Mouse (Mus musculus) fat pad, adult 2 months (tissue): ENCODE measurements around the gene Ctdspl.

Experiments
- DNase-seq: peaks from one replicate; pipeline ENCODE4 v3.0.0-alpha.2; 2011; ENCODE audit warnings: low read depth, low spot score; ENCODE audit errors: extremely low read depth

The Ctdspl gene

DNA sequence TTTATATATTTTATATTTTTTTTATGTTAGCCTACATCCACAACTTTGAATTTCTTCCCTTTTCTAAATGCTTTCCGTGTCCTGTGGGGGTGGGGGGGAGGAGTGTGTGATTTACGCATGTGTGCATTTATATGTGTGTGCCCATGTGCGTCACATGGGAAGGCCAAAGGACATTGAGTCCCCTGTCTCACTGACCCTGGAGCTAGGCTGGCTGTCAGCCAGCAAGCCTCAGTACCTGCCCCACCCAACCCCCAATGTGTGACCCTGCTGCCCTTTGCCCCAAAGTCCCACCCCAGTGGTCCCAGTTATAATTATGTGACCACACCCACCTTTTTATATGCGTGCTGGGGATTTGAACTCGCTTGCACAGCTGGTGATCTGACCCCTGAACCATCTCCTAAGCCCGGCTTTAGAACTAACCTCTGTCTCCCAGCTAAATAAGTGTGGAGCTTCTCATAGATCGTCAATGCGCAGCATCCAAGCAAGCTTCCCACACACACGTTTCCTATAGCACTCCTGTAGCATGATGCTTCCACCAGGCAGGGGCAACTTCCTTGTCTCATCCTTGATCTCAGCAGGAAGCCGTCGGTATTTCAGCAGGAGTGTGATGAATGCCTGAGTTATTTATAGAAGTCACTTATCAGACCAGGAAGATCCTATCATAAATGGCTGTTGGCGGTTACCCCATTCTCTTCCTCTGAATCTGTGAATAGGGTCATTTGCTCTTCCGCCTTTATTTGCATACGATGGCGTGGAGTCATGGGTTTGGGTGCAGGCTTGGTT lies 58.6 kb downstream of the Ctdspl start:
- DNase-seq: no peak

DNA sequence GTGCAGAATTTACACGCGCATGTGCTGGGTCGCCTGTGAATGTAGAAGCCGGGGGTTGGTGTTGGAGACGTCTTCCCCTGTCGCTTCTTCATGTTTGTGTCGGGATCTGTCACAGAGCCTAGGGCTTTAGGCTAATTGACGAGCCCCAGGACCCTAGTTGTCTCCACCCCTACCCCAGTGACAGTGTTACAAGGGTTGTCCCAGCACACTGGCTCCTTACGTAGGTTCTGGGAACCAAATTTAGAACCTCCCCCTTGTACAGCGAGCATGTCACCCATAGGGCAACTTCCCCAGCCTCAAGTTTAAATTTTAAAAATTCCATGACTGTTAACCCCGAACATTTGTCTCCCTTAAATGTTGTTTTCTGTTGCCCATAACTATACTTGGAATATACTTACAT lies 60.0 kb downstream of the Ctdspl start:
- DNase-seq: no peak

DNA sequence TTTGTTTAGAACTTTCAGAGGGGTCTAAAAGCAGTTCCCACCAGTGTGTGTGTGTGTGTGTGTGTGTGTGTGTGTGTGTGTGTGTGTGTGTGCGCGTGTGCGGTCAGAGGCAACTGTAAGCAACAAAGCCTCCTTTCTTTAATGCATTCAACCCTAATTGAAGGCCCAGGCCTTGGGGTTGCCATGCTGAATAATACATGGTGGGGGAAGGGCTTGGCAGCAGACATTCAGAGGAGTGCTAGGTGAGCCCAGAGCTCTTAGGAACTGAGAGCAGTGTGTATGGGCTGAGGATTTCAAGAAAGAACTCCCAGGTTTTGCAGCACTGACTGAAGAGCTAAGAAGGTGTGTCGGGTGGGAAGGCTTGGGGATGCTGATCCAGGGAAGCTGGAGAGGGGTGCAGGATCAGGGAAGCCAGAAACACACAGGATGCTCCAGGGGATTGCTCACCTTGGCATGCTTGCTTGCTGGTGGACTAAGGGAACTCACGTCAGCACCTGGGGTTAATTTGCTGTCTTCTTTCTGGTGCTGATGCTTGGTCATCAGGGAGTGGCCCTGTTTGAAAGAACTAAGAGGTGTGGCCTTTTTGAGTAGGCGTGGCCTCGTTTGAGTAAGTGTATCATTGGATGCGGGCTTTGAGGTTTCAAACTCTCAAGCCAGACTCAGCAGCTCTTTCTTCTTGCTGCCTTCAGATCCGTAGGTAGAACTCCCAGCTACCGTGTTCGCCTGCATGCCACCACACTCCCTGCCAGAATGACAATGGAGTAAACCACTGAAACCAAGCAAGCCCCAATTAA lies 62.7 kb downstream of the Ctdspl start:
- DNase-seq: no peak

DNA sequence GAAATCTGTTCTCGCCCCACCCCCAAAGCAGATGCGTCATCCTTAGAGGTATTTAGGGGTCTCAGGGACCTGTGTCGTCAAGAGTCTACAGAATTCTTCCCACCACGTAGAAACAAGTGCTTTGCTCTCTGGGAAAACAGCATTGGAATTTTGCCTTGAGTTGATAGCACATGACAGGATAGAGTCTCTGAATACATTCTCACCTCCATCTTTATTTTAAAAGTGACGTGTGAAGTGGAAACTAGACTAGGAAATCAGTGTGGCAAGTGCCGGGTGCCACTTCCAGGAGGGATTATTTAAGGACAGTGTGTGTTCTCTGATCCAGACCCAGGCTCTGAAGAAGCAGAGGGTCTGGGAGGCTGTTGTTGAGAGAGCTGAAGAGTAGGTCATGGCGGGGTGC lies 64.2 kb downstream of the Ctdspl start:
- no peak for DNase-seq

DNA sequence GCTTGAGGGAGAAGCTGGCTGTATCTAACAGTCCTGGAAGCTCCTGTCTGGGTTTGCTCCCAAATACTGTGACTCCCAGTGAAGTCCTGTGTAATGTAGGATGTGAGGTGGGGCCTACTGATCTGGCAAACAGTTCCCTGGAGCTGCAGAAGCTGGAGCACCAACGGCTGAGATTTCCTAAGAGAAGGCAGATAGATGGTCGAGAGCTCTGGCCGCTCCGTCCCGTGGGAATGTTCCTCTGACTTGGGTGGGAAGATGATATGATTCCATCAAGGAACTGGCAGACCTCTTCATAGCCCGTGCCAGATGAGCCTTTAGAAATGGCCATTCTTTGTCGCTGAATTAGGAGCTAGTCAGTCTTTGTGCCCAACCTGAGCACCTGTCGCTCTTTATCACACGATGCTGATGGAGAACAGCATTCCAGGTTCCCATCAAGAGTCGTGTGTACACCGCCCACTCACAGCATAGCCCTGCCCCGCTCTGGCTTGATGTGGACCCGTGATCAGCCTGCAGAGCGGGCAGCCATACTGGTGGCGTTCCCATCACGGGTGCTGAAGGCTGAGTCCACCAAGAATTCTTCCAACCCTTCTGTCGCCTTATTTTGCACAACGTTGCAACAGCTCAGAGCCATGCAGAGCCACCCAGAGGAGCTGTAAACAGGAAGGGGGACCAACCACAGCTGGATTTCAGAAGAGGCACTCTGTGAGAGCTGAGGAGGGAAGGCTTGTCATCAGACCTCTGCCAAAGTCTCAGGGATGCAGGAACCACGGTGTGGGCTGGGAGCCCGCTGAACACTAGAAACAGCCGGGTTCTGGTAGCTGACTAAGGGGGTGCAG lies 65.7 kb downstream of the Ctdspl start:
- DNase-seq: no peak

DNA sequence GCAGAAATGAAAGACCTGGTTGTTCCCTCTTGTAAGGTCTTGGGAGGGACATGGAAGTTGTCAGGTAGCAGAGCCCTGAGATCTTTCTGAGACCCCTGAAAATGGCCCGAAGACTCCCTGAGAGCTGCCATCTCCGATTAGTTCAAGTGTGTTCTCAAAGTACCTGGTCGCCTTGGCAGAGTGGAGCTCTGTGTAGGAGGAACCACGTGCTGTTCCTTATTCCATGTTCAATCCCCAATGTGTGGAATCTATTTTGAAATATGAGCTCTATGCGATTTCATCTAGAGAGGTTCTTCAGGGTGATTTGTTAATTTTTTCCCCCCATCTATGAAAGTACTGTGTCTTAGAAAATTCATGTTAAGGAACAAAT lies 66.3 kb downstream of the Ctdspl start:
- no peak for DNase-seq

DNA sequence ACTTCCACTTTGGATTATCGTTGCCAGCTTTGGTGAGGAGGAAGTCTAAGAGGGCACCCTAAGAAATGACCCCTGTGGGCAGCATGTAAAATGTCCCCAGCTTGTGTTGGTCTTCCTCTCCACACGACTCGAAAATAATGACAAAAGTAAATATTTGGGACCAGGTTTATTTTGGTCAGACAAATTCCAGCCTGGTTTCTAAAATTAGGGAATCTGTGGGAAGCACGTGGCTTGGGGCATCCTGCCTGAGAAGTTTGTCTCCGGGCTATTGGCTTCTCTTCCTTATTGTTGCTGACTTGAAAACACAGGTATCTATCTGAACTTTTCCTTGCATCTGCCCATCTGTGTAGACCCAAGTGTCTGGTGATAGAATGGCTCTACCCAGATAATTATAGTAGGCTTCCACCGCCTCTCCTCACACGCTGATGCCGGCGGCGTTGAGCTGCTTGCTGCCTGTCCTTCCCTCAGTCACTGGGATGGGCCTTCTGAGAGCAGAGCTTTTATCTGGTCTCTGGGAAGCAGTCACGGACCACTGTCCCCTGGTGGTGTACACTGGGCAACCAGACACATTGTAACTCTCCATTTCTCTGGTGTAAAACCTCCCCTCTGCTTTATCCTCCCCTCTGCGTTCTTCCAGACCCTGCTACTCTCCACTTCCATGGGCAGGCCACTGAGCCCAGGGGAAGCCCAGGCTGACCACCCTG lies 68.4 kb downstream of the Ctdspl start:
- DNase-seq: no peak

DNA sequence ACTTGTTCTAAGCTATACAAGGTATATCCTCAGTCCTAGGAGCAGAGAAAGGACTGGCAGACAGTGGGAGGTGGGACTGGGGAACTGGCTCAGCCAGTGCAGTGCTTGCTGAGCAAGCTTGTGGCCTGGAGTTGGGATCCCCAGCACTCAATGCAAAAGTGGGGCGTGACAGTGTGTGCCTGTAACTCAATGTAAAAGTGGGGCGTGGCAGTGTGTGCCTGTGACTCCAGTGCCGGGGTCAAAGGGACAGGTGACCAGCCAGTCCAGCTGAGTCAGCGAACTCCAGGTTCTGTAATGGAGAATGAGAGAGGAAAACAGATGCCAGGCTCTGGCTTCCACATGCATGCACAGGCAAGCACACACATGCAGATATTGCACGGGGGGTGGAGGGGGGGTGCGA lies 69.3 kb downstream of the Ctdspl start:
- no peak for DNase-seq

DNA sequence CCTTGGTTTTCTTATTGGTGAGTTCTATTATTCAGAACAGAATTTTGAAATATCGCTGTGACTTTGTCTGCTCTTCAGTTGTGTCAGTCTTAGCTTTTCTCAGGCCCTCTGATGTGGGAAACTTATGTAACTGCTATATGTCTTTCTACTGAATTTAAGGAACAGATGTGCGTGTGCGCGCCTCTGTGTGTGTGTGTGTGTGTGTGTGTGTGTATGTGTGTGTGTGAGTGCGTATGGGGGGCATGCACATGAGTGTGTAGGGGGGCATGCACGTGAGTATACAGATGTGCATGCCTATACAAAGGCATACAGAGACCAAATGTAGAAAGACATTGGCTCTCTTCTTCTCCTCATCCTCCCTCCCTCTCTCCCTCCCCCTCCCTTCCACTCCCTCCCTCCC lies 71.0 kb downstream of the Ctdspl start:
- no peak for DNase-seq

DNA sequence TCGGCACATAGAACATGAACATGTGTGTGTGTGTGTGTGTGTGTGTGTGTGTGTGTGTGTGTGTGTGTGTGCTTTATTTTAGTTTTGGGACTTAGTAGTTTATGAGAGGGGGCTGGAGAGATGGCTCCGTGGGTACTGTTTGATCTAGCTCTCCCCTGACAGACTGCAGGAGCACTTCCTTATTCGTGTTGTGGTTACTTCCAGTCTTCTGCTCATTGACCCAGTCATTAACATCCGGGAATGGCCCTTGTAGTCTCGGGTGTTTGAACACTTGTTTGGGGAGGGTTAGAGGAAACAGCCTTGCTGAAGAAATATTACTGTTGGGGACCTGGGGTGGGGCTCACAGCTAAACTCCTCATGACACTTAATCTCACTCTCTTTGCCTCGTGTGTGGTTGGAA lies 73.9 kb downstream of the Ctdspl start:
- DNase-seq: no peak

DNA sequence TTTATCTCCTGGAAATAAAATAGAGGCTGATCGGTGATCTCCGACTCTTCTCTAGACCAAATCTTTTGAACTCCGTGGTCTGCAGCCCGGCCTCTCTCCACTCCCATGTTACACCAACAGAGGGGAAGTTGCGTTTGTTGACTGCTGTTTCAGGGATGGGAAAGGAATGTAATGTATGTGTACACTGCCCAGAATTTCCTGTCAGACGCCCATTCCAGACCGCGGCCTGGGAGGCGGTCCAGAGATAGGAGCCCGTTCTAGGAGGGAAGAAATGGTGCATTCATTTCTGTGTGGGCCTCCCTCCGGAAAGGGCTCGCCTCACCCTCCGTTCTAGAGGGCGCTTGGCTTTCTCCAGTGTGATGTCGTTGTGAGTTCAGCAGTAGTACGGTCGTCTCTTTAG lies 76.0 kb downstream of the Ctdspl start:
- DNase-seq: no peak

DNA sequence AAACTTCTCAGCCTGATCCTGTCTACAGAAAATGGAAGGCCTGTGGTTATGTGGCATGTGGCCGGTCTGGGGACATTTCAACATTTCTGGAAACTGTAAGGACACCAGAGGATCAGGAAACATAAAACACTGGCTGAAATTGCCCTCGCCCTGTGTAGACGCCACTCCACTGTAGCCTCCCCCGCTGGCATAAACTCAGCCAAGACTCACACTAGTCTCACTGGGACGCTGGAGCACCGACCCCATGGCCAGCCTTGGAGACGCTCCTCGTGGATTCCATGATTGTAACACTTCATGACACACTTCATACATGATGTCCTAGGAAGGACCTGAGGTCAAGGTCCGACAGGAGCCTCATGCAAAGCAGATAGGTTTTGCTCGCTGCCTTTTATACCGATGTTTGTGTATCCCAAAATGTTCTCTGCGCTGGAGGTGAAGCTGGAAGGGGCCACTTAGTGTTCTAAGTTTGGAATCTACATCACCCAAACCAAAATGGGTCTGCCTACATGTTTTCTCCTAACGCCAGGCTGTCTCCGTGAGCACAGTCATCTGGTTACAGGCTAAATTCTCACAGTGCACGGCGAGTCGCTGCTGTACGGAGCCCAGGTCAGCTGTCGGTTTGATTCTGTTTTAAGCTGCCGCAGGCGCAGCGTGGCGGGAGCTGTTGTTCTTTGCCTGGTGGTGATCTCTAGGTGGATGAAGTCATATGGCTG lies 77.9 kb downstream of the Ctdspl start:
- DNase-seq: no peak

DNA sequence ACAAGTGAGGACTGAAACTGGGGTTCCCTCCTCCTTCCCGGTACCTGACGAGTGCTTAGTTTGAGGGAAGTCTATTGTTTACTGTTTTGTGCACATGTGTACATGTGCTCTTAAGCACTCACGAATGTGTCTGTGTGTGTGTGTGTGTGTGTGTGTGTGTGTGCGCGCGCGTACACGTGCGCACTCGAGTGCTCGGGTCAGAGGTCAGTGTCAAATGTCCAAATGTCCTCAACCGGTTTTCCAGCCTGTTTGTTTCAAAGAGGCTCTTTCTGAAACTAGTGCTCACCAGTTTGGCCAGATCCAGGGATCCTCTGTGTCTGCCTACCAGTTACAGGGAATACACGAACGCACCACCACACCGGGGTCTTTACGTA lies 78.4 kb downstream of the Ctdspl start:
- no peak for DNase-seq

DNA sequence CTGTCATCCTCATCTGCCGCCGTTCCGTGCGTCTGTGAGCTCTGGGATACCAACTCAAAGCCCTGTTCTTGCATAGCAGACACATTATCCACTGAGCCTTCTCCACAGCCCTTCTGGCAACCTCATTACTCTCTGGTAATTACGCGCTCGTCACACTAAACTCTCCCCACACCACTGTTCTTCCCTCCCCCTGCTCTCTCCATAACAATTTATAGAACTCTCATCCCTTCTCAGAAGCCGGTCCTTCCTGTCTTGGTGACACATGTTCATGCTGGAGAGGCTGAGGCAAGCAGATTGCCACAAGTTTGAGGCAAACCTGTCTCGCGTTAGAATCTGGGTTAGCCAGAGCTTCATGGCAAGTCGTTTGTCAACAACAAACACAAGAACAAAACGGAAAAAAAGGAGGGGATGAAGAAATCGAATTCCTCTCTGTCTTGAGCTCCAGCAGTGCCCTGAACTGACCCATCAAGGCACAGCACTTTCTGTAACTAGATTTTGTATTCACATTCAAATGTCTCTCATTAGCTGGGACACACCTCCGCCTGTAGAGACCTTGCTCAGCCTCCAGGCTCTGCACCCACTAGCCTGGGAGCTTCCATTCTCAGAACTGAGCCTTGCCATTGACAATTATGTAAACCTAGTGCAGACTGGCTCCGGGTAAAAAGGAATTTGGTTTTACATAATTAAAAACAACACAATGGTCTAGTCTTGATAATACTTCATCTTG lies 79.2 kb downstream of the Ctdspl start:
- no peak for DNase-seq

DNA sequence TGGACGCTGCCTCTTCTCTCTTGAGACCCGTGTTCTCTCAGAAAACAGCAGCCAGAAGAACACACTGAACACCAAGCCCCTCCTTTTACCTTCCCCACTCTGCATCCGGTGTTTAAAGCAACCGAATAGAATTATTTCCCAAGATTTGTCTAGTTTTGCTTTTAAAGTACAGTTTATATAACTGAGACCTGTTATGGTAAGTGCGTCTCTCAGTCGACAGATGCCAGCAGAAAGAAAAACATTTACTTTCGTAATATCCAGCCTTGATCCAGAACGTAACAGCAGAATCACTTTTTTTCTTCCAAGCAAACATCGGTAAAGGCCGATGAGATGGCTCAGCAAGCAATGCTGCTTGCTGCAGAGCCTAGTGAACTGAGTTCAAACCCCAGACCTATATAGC lies 81.0 kb downstream of the Ctdspl start:
- DNase-seq: no peak

DNA sequence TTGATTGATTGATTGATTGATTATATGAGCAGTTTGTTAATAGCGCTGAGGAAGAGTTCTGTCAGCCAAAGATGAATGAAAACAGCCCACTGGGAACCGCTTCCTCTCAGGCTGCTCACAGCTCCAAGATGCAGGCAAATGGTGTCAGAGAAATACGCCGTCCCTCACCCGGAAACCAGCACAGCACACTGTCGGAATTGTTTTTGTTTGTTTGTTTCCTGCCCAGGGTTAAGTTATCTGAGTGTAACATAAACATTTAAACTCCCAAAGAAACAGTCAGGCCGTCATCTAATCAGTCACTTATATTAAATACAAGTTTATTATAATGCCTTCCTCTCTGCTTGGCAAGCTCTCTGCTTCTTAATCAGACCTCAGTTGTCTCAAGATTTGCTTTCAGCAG lies 82.6 kb downstream of the Ctdspl start:
- no peak for DNase-seq

DNA sequence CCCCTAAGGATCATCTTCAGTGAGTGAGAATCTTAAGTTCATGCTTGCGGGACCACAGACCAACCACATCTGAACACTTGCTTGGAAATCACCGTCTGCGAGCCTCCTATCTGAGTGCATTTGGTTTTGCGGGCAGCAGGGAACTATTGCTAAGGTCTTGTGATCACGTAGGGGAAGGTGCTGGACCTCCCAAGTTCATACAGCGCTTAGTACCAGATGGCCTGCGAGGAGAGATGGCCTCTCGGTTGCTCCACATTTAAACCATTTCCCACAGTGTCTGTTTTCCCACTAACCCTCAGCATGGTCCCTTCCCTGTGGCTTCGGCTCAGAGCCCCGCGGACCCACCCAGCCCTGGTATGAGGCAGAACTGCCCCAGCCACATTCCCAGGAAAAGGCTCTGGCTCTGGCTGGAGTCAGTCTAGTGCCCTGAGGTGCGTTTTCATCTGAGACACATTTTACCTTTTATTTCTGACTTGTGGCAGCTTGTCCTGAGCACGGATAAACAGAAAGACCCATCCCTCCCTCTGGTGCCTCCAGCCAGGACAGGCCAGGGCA lies 84.0 kb downstream of the Ctdspl start:
- no peak for DNase-seq

DNA sequence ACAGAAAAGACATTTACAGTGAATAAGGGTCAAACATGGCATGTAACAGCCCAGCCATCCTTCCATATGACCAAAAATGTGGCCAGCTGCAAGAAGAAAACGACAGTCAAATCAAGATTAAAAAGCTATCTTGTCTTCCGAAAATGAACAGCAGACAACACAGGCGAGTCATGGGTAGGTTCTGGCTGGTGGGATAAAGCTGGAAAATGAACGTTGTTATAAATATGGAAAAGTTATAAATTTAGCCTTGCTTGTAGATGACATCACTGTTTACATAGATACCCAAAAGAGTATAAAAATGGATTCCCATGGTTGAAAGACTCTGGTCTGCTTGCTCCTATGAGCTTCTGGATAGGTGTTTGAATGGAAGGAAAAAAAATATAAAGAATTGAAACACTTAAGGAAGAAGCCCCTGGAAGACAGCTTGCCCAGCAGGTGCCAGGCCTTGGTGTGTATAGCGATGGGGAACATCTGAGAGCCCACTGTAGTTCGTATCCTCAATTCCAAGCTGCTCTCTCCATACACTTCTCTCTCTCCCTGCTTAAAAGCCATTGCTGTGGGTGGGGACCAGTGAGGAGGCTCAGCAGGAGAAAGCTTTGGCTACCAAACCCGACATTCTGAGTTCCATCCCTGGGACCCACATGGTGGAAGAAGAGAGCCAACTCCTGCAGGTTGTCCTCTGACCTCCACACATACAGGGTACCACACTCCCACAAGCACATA lies 90.7 kb downstream of the Ctdspl start:
- no peak for DNase-seq

DNA sequence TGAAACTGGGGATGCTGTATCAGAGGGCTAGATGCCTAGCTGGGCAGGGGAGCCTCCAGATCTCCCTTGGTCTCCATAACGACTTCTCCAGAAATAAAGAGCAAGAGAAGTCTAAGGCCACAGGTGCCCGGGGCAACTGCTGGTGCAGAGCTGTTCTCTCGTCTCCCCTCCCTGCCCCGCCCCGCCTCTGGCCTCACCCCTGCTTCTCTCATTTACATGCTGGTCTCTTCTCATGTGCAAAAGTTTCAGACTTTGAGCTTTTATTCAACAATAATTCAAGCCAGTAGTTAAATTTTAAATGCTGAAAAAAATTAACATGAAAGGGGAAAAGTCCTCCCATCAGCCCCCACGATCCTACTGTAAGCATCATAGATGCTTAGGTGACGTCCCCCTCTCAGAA lies 95.5 kb downstream of the Ctdspl start:
- no peak for DNase-seq
